Mouse (Mus musculus) layer of hippocampus, postnatal 14 days (tissue): ENCODE data around the gene Fezf2. TPM values are rescaled to one million over a fixed set of nuclear protein-coding genes. Genes with fewer than 3 reads are reported as not detected.
A peak's percentile ranks its signal among the peaks of the same experiment; 100 is the strongest.

ENCODE experiments used
- DNase-seq, 2 experiments: peaks; one replicate each; pipeline ENCODE4 v3.0.0; 2021 to 2022; ENCODE audit warnings: low spot score in 2 of 2, mixed read lengths in 1 of 2
- total RNA-seq, 2 experiments: library from RNA; stranded (reverse); gene quantifications; 2 replicates each; pipeline ENCODE4 v1.2.3; 2021

Gene Fezf2
- total RNA-seq, 2 experiments from 2014 or later, result 27.2 to 33.8 TPM

DNA sequence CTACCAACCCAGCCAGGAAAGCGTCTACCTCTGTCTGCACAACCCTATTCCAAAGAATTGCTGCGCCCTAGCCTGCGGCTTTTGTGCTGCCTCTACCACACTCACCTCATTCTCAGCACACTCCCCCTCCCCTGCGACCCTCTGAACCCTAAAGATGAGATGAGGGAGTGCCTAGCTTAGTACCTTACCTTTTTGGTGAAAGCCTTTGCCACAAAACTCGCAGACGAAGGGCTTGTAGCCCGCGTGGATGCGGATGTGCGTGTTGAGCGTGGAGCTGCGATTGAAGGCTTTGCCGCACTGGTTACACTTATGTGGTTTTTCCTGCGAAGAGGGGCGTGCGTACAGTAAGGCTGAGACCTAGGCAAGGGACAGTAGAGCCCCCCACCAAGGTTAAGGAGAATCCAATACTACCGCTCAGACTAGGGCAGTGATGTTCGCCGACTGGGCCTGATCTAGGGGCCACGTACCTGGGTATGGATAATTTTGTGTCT is 4.5 kb downstream of the Fezf2 start:
- DNase-seq, result peak in 1 of 2 experiments; percentile 63

GRCm38 (mm10) chr14:12342458-12343131 is 5.4 kb downstream of the Fezf2 start:
- DNase-seq, result peak in 1 of 2 experiments; percentile 39

DNA sequence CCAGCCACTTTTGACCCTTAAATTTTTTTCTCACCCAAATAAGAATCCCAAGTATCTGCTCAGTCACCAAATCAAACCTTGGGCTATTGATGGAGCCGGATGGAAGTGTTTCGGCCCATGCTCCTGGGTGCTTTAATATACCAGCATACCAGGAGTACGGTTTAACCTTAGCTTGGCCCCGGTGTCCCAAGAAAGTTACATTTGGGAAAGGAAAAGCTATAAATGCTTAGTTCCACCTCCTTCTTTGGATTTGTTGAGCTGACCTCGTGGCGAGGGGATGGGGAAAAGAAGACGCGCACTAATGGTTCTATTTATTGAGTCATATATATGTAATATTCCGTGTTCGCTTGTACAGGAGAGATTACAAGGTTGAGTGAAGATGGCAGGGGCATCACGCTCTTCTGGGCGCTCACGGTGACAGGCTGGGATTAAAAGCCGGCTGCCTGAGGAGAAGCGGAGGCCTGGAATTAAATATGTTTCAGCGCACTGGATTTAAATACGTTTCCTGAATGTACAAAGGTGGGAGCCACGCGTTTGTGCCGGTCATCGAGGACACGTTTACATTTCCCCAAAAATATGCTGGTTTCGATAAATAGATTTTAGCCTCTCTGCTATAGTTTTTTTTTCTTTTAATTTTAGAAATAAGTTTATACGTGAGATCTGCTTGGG is 6.1 kb downstream of the Fezf2 start:
- DNase-seq, result peak in 1 of 2 experiments; percentile 46

GRCm38 (mm10) chr14:12341075-12341788 is 6.8 kb downstream of the Fezf2 start:
- peak; percentile 53 to 65 for DNase-seq

DNA sequence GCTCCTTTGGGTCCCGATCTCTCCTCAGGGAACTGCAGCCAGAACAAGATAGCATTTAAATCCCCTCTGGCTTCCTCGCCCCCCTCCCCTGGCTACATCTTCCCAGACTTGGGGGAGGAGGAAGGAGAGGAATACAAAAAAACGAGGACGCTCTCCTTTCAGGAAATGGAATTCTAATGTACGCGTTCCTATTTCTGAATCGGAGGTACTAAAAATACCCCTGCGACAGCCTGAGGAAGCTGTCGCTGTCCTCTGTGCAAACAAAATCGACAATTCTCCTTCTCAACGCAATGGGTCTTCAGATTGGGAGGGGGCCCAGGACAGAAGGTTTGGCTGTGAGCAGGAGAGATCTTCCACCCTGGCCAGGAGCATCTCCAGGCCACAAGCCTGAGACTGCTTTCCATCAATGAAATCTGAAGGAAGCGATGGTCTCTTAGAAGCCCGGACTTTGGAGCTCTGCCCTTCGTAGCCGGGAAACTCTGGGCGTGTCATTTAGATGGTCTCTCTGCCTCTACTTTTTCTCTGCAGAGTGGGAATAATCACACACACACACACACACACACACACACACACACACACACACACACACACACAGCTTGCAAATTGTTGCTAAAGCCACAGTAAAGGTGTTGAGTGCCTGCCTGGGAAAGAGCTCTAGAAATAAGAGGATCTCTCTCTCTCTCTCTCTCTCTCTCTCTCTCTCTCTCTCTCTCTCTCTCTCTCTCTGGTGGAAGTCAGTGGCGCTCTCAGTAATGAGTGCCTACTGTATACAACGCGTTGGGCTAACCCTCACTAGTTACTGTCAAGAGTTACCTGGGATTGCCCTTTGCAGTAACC is 7.5 kb downstream of the Fezf2 start:
- DNase-seq, result peak in 1 of 2 experiments; percentile 53

DNA sequence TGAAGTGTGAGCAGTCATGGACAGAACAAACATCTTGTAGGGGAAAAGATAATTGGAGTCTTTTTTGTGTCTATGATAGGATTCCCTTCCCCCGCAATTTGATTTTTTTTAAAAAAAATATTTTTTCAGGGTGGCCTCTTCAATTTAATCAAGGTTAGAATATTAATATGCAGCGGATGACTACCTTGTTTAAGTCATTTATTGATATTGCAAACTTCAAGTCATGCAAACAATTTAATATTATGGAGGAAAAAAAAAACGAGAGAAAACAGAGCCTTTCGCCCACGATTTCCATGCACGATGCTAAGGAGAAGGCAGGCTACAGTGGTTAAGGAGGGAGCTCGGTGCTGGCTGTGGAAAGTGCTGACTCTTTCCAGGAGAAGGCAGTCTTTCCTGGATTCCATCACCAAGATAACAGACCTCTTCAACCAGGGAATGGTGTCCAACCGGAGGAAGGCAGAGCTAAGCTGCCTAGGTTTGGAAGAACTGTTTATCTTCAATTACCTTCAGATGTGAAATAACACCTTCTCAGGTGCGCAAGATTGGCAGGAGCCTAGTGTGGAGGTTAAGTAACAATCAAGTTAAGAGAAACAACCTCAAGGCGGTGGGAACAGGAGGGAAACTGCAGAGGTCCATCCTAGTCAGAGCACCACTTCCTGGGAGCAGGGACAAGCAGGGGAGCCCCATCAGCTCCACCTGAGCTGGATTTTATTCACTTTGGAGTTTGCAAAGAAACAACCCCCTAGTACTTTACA is 9.0 kb downstream of the Fezf2 start:
- no peak for DNase-seq

DNA sequence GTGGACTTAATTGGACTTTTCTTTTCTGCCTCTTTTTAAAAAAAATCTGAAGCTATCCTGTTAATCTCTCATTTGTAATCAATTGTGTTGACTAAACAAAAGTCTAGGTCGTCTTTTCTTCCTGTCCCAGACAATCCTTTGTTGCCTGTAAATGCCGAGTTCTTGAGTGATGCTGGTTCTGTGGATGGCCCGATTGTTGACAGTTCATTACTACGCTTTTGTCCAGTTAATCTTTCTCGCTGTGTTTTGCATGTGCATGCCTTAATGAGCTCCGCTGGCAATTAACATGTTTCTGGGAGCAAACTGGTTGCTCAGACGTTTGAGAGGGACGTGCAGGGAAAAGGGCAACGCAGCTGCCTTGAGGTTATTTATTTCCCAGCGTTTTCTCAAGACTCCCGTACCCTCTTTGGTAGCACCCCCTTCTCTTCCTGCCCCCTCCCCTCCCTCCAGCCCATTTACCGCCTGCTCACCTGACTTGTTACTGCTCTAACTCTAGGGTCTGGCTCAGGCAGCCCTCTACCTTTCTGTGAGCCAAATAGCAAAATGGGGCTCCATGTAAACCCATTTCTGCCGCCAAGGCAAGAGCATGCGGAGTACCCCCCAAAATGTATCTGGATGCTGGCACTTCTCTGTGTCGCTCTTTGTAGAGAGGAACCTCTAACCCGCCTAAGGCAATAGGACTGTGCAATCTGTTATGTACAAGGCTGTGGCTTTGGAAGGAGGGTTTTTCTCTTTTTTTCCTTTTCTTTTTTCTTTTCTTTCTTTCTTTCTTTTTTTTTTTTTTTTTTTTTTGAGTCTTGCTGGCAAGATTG is 9.8 kb downstream of the Fezf2 start:
- peak; percentile 49 to 76 for DNase-seq

DNA sequence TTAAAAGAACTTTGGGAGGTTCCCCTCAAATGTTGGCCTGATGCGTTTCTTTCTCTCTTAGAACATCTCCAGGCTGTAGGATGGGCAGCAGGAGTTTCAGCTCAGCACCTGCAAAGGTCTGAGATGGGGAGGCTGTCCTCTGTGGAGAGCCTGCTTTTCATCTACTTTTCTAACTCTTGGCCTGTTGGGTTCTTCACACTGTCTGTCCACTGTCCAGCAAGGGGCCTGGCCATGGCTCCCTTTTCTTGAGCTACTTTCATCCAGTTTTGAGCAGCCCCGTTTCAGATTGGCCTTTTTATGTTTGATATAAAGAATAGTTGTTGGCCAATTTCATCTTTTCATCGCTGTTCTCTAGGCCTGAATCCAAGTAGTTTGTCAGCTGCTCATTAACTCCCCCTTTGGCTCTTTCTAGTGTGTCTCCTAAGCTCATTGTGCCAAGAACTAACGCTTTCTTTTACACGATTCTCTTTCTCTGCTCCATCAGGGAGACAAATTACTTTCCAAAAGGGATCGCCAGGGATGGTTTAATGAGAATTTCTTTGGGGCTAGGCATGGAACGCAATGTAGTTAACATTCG is 10.5 kb downstream of the Fezf2 start:
- peak; percentile 42 to 87 for DNase-seq

DNA sequence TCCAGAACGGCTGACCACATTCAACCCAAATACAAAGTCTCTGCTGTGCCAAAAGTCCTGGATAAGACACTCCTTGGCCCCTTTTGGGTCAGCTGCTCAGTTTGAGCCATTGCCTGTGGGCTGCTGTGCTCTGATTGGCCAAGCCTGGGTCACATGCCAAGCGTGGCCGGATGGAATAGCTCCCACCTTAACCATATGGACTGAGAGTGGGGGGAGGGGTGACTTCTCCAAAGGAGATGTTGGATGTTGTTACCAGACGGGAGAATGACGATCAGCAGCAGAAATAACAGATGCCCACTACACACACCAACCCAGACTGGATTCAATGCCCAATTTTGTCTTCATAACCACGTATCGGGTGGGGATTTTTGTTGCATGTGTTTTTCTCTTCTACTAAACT is 13.1 kb downstream of the Fezf2 start:
- peak; percentile 34 to 49 for DNase-seq

GRCm38 (mm10) chr14:12333622-12334021 is 14.4 kb downstream of the Fezf2 start:
- DNase-seq, result no peak

- peak in 1 of 2 experiments; percentile 33 for DNase-seq
Observed at GRCm38 (mm10) chr14:12303106-12303505, 44.9 kb downstream of the Fezf2 start.

DNA sequence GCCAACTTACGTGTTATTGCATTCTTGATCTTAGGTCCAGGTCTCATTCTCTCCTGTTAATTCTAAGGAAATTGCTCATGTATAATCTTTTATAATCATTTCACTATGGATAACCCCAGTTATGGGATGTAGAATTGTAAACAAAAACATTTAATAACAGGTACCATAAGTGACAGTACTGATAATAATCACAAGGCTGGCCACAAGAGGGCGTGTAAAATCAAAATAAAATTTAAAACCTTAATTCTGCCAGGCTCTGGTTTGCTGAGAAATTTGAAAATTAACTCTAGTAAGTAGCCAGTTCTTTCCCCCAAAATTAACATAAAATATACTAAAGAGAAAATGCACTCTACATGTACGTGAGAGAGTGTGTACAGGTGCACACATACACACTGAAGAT is 47.3 kb downstream of the Fezf2 start:
- peak; percentile 21 to 69 for DNase-seq

DNA sequence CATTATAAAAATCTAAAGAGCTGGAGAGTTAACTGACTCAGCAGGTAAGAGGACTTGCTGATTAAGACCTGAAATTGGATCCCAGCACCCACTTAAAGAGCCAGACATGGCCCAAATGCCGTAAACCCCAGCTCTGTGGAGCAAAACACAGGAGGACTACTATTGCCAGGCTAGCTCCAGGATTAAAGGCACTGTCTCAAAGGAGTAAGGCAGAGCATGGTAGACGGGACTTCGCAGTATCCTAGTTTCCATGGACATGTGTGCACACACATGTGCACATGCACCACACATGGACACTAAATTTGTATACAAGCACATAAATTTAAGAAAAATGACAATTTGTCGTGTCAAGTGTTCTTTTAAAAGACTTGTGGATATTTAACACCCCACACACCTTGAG is 47.7 kb downstream of the Fezf2 start:
- DNase-seq, result no peak

DNA sequence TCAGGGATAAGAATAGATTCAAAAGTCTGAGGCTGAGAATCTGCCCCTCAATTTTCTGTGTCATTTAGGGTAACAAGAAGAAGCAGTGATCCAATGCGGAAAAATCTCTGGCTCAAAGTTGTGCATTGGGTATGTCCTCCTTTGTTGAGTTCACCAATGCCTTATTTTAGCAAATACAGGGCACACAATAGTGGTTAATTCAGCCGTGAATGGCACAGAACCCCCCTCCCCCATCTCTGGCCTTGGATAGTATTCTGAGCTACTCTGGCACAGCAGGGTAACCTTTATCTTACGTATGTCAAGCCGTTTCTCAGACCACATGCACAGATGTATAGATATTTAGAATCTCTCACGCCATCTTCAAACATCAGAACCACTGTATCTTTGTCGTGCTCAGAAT is 48.3 kb downstream of the Fezf2 start:
- DNase-seq, result no peak

- DNase-seq, result no peak
Observed at GRCm38 (mm10) chr14:12299171-12299570, 48.8 kb downstream of the Fezf2 start.

DNA sequence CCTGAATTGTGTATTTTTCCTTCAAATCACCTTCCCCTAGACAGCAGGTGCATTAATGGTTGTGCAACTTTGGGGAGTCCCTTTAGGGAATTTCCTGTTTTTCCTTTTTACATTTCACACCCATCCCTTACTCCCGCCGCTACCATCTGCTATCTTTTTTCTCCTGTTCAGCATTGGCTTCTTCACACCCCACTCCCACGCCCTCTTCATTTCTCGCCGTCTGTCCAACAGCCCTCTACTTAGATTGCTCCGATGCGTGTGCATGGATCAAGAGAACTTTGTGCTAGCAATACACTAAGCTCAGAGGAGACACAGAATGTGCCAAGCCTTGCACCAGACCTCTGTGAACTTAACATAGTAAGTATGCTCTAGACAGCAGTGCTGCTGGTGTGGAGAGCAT is 51.6 kb downstream of the Fezf2 start:
- peak; percentile 34 to 72 for DNase-seq
